Mouse (Mus musculus) stomach, embryonic 16.5 days (tissue): ENCODE data around the gene H2-Eb2. TPM values are rescaled to one million over a fixed set of nuclear protein-coding genes. Genes with fewer than 3 reads are reported as not detected.

Experiments used
- ATAC-seq: fragments of 200-750 bp; cut with Nextera tagmentation; 2 replicates; pipeline ENCODE4 v1.8.0; 2017; ENCODE audit warnings: moderate number of reproducible peaks, moderate TSS enrichment; ENCODE audit not compliant: insufficient read depth, low FRiP score
- H3K27ac ChIP-seq: fragments of 300-500 bp; sonication (generic); 2 replicates; pipeline ENCODE4 v1.5.1; 2014; ENCODE audit warnings: low read length
- H3K27me3 ChIP-seq: fragments of 300-500 bp; sonication (generic); 2 replicates; pipeline ENCODE4 v1.6.1; 2014; ENCODE audit warnings: low read length, control low read depth, mixed read lengths; ENCODE audit not compliant: control insufficient read depth, insufficient read depth
- H3K36me3 ChIP-seq: fragments of 300-500 bp; sonication (generic); 2 replicates; pipeline ENCODE4 v1.6.1; 2014; ENCODE audit warnings: low read length; ENCODE audit not compliant: control insufficient read depth, insufficient read depth
- H3K4me1 ChIP-seq: fragments of 300-500 bp; sonication (generic); 2 replicates; pipeline ENCODE4 v1.6.1; 2014; ENCODE audit warnings: low read length, control low read depth, mixed read lengths; ENCODE audit not compliant: control insufficient read depth, insufficient read depth
- H3K4me2 ChIP-seq: fragments of 300-500 bp; sonication (generic); 2 replicates; pipeline ENCODE4 v1.6.1; 2014; ENCODE audit warnings: low read depth, low read length, mixed read lengths
- H3K4me3 ChIP-seq: fragments of 300-500 bp; sonication (generic); replicated peaks from 2 replicates; pipeline ENCODE4 v1.5.1; 2014; ENCODE audit warnings: mild to moderate bottlenecking, low read length
- H3K9ac ChIP-seq: fragments of 300-500 bp; sonication (generic); 2 replicates; pipeline ENCODE4 v1.6.1; 2014; ENCODE audit warnings: low read length
- H3K9me3 ChIP-seq: fragments of 300-500 bp; sonication (generic); replicated peaks from 2 replicates; pipeline ENCODE4 v1.6.1; 2016; ENCODE audit warnings: low read length, control low read depth; ENCODE audit not compliant: control insufficient read depth
- WGBS: fragments of 180-500 bp; shearing (Covaris S2); extraction: QIAGEN DNeasy Blood & Tissue Kit; methylation state at CpG from one replicate; pipeline ENCODE4 v1.1.7; 2014; 5-methylcytosine and 5-hydroxymethylcytosine counted together
- polyA plus RNA-seq: library from polyadenylated mRNA; unstranded; fragments of >200 nt; fragmentation: Nextera tagmentation; extraction: Ambion mirVana; gene quantifications from 2 replicates; pipeline ENCODE4 v1.2.1, GENCODE M21; 2015

Gene H2-Eb2
- polyA plus RNA-seq, 1 experiment from 2014 or later, result not detected

DNA sequence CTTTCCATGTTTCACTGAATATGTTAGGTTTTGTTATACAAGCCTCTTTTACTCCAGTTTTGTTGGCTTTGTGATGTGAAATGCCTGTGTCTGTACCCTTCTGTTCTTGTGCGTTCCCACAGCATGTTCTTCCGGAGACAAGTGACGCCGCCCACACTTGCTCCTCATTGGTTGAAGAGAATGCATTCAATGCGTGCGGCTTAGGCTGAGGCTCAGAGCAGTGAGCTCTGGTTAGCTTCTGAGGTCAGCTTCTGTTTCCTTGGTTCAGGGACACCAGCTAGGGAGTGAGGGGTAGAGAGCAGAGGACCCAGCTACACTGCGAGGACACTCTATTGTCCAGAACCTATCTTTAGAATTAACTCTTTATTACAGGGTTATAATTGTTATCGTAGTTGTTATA, 33.9 kb upstream of the H2-Eb2 start:
- Histone ChIP-seq H3K9ac (no peak overlapping the region), H3K4me1 (no peaks in the 10 kb centered on the region; the same call in 1 of the 2 replicates), H3K27ac (no peak overlapping the region), H3K9me3 (no peaks in the 10 kb centered on the region), H3K36me3 (no peaks in the 10 kb centered on the region), H3K4me2 (no peak overlapping the region), H3K4me3 (no peak overlapping the region), H3K27me3 (no peaks in the 10 kb centered on the region)
- ATAC-seq, result peak; percentile 82; the same call in 1 of the 2 replicates
- 14% methylated on average over 8 of the region's 8 CpGs for WGBS

DNA sequence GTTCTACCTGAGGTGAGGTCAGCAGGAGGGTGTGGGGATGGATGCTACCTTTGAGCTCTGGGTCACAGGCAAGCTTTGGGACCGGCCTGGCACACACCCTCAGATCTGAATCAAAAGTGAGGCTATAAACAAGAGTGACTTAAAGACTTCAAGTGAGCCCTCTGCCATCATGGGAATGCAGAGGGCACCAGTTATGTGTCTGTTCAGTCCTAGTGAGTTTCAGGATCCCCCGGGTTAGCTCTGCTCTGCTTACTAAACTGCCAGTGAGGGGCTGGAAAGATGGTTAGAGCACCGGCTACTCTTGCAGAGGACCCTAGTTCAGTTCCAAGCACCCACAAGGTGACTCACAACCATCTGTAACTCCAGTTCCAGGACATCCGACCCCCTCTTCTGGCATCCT, 32.9 kb upstream of the H2-Eb2 start:
- no peak for ATAC-seq
- no peak overlapping the region for H3K9ac ChIP-seq
- no peaks in the 10 kb centered on the region for H3K36me3 ChIP-seq
- no peak overlapping the region for H3K4me3 ChIP-seq
- H3K27ac ChIP-seq, result no peak overlapping the region
- no peaks in the 10 kb centered on the region for H3K27me3 ChIP-seq
- WGBS, result 87% methylated on average over 4 of the region's 4 CpGs
- H3K4me1 ChIP-seq, result no peaks in the 10 kb centered on the region; the same call in 1 of the 2 replicates
- H3K4me2 ChIP-seq, result no peak overlapping the region
- no peaks in the 10 kb centered on the region for H3K9me3 ChIP-seq

DNA sequence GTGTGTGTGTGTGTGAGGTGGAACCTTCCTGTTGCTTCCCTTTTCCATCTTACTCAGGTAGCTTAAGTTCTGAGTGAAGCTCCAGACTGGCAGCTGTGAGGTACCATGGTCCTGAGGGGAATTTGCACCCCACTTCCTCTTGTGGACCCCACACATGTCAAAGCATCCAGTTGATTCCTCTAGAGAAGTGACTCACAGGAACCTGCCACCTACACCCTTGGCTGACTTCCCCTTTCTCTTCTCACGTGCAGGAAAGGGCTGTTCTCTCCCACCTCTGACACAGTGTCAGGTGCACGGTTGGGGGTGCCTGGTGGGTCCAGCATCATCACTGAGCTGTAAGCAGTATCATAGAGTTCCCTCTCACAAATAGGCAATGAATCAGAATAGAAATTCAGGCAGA, 31.9 kb upstream of the H2-Eb2 start:
- no peak for ATAC-seq
- Histone ChIP-seq H3K4me2 (no peak overlapping the region), H3K9ac (no peak overlapping the region), H3K27me3 (no peaks in the 10 kb centered on the region), H3K4me1 (no peaks in the 10 kb centered on the region; the same call in 1 of the 2 replicates), H3K27ac (no peak overlapping the region), H3K36me3 (no peaks in the 10 kb centered on the region), H3K9me3 (no peaks in the 10 kb centered on the region), H3K4me3 (no peak overlapping the region)
- 36% methylated on average over 2 of the region's 2 CpGs for WGBS

DNA sequence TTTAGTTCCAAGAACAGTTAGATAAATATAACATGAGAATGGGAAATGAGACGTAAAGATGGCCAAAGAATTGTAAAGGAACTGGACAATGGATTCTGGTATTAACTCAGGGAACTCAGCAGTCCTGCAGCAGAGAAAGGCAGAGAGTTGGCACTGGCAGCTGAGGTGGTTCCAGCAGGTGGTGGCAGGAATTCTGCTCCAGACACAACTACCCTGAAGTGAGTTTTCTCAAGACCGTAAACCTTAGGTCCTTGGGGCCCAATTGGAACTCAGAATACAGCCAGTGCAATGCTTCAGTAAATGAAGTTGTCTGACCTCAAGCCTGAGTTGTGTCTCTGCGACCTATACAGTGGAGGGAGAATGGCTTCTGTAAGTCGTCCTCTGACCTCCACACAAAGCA, 31.2 kb upstream of the H2-Eb2 start:
- H3K4me2 ChIP-seq, result no peak overlapping the region
- no peaks in the 10 kb centered on the region; the same call in 1 of the 2 replicates for H3K4me1 ChIP-seq
- WGBS, result 62% methylated on average over 4 of the region's 4 CpGs
- no peak overlapping the region for H3K9ac ChIP-seq
- no peak for ATAC-seq
- H3K27me3 ChIP-seq, result no peaks in the 10 kb centered on the region
- H3K36me3 ChIP-seq, result no peaks in the 10 kb centered on the region
- H3K4me3 ChIP-seq, result no peak overlapping the region
- H3K9me3 ChIP-seq, result no peaks in the 10 kb centered on the region
- H3K27ac ChIP-seq, result no peak overlapping the region

DNA sequence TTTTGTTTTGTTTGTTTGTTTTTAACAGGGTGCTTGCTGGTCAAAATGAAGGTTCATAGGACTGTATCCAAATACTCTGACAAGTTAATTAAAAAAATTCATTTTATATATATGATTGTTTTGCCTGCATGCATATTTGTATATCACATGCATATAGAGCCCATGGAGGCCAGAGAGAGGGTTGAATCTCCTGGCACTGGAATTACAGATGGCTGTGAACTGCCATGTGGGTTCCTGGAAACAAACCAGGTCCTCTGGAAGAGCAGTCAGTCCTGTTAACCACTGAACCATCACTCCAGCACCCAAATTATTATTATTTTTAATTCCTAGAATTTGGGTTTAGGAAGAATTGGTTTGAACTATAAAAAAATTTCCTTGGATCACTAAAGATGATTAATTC, 30.2 kb upstream of the H2-Eb2 start:
- Histone ChIP-seq H3K4me1 (no peaks in the 10 kb centered on the region; the same call in 1 of the 2 replicates), H3K27ac (no peak overlapping the region), H3K36me3 (no peaks in the 10 kb centered on the region), H3K4me3 (no peak overlapping the region), H3K4me2 (no peak overlapping the region), H3K9ac (no peak overlapping the region), H3K9me3 (no peaks in the 10 kb centered on the region), H3K27me3 (no peaks in the 10 kb centered on the region)
- ATAC-seq, result no peak

DNA sequence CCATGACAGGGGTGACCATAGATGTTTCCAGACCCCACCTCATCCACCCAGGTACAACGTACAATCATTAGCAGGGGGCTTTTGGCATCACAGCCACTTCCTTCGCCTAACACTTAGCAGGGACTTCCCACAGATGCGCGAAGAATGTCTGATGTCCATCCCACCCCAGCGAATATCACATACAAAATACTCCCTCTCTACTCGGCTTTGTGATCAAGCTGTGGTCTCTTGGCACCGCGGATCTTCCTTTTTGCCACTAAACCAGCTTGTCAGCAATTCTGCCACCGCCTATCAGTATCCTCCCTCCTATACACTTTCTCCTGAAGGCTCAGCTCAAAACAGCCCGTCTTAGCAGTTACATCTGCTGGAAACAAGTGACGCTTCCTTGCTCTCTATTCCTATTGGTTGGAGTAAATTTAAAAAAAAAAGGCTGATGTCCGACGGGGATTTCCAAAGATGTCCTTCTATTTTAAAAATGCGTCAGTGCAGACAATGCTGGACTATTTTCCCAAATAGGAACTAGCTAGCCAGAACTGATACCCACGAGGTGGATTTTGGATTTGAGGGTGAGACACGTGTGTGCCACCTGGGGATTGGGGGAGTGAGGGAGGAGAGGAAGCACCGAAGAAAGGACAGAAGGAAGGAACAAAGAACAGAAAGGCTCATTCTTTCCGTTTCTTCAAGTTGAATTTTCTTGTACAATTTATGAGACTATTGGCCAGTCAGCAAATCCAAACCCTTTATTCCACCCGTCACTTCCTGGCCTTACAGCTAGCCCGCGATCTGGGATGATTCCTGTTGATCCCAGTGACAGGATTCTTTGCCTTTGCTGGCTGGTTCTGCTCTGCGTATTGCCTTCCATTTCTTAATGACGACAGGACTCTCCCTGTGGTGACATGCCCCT, 29.3 kb upstream of the H2-Eb2 start:
- no peak overlapping the region for H3K27ac ChIP-seq
- WGBS, result 25% methylated on average over 23 of the region's 23 CpGs
- H3K4me1 ChIP-seq, result no peaks in the 10 kb centered on the region; the same call in 1 of the 2 replicates
- peak overlapping the region; percentile 38 for H3K4me3 ChIP-seq
- H3K36me3 ChIP-seq, result no peaks in the 10 kb centered on the region
- H3K4me2 ChIP-seq, result peak overlapping the region; percentile 61
- peak overlapping the region; percentile 43; the same call in 1 of the 2 replicates for H3K9ac ChIP-seq
- H3K9me3 ChIP-seq, result no peaks in the 10 kb centered on the region
- H3K27me3 ChIP-seq, result no peaks in the 10 kb centered on the region
- ATAC-seq, result 0 out of 2 replicates have a peak, but pooled peaks have one; percentile 56

DNA sequence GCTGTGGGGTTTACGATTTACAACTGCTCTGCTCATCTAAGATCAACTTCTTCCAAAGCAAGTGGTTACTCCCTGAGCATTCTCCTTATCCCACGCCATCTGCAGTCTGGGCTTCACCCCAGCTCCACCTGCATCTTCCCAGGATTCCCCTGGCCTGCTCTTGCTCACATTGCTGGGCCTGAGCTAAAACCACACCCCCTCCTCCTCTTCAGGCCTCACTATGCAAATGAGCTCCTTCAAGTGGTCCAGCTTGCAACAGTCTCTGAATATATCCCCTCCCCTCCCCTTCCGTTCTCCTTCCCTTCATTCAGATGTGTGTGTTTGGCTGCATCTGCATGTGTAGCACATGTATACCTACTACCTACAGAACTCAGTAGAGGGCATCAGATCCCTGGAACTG, 26.1 kb upstream of the H2-Eb2 start:
- ATAC-seq, result no peak
- H3K9ac ChIP-seq, result no peak overlapping the region
- H3K4me3 ChIP-seq, result no peak overlapping the region
- H3K9me3 ChIP-seq, result no peaks in the 10 kb centered on the region
- no peaks in the 10 kb centered on the region for H3K4me1 ChIP-seq
- H3K36me3 ChIP-seq, result no peaks in the 10 kb centered on the region
- no peaks in the 10 kb centered on the region for H3K27me3 ChIP-seq
- H3K27ac ChIP-seq, result no peak overlapping the region
- H3K4me2 ChIP-seq, result no peak overlapping the region
- 65% methylated on average over 3 of the region's 3 CpGs for WGBS

DNA sequence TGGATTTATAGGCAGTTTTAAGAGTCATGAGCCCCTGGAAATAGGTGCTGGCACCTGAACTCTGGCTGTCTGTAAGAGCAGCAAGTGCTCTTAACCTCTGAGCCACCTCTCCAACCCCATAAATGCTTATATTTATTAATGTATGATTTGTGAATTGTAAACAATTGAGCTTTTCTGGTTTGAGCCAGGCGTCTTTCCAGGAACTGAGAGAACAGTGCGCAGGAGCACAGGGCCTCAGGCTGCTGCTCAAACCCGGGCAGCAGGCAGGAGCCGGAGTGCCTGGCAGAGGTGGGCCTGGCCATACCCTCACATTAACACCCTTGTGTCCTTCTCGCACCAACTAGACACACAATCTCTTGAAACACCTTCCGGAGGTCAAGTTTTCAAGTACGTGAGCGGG, 25.4 kb upstream of the H2-Eb2 start:
- no peaks in the 10 kb centered on the region for H3K4me1 ChIP-seq
- no peaks in the 10 kb centered on the region for H3K27me3 ChIP-seq
- WGBS, result 78% methylated on average over 8 of the region's 8 CpGs
- H3K27ac ChIP-seq, result no peak overlapping the region
- H3K4me3 ChIP-seq, result no peak overlapping the region
- no peak overlapping the region for H3K4me2 ChIP-seq
- no peaks in the 10 kb centered on the region for H3K36me3 ChIP-seq
- no peak overlapping the region for H3K9ac ChIP-seq
- no peaks in the 10 kb centered on the region for H3K9me3 ChIP-seq
- ATAC-seq, result no peak

DNA sequence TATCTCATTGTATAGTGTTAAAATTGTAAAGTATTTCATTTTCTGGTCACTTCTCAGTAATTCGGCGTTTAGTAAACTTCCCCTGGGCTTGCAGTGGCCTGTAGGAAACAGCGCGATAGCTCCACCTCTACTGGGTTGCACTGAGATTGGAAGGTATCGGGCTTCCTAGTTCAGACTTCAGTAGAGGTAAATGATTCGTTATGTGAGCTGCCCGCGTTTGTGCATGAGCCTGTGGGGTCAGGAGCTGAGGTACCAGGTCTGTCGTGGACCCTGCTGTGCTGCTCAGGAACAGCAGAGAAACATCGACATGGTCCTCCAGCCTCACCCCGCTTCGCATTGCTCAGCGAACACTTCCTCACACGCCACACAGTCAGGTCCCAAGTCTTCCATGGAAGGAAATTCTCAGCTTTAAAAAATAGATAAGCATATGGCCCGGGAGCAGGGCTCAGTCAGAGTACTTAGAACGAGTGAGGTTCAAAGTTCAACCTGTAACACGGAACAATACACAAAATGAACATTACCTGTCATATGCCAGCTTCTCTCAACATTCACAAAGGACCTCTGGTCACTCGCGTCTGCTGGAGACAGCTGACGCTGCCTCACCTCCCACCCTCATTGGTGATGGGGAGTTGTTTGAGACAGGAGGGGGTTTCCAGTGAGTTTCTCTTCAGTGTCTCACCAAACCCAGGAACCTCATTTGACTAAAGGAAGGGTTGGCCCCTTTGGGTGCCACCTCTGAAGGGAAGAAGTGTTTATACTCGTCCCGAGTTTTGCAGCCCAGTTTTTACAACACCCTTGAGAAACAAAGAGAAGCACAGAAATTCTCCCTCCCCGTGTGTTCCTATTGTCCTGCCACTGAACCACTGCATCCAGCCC, 24.5 kb upstream of the H2-Eb2 start:
- Histone ChIP-seq H3K4me2 (no peak overlapping the region), H3K9ac (no peak overlapping the region), H3K27me3 (no peaks in the 10 kb centered on the region), H3K27ac (no peak overlapping the region), H3K36me3 (no peaks in the 10 kb centered on the region), H3K9me3 (no peaks in the 10 kb centered on the region), H3K4me3 (no peak overlapping the region), H3K4me1 (no peaks in the 10 kb centered on the region)
- WGBS, result 65% methylated on average over 23 of the region's 23 CpGs
- ATAC-seq, result no peak
